Mouse (Mus musculus) ovary, postnatal 10 days (tissue): ENCODE data around the gene Pah.

Experiments used
- DNase-seq: peaks from one replicate; pipeline ENCODE4 v3.0.0; 2022; ENCODE audit warnings: low spot score

Pah gene

DNA sequence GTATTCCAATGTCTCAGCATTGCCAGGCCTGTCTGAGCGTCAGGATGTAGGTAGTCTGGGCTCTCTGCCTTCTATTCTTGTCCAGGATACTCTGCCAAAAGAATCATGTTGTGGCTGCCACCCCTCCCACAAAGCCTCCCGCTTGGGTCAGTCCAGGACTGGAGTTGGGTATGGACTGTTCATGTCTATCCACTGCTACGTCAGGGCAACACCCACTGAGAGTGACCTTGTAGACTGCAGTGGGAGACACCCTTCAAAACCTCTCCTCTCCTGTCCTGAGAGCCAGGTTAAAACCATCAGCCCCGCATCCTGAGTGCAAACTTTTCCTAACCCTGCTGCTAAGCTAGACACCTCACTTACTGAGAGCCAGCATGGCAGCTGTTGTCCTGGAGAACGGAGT, at the start of gene Pah:
Gene Pah, plus strand, starts transcription at position 150 of the 400 bp plus-strand sequence.
- DNase-seq = no peak

DNA sequence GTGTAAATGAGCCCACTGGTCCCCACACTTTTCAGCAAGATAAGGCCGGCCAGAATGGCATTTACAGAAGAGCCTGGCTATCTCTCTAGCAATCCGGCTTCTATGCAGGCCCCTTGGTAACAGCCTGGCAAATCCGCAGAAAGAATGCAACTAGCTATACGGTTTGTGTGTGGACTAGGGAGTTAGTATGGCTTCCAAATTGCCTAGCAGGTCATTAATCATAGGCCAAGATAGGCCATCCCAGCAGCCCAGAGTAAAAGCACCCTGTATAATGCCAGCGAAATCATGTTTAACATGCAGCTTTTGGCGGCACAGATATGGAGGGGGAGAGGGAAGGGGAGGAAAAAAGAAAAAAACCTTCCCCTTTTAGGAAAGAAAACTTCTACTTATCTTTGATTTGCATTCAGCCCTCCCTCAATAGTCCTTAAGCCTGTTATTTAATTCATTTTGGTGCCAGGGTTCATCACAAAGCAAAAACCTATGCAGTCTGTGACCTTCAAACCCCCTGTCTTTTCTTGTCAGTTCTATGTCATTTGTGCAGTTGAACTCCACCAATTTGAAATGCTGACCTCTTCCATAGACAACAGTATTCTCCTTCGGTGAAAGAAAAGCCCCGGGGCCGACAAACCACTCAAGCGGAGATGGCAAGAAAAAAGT, 48.0 kb upstream of the Pah start:
- DNase-seq = no peak

- DNase-seq = no peak
These were observed 46.6 kb upstream of the Pah start for GRCm38 (mm10) chr10:87474971-87475370.

DNA sequence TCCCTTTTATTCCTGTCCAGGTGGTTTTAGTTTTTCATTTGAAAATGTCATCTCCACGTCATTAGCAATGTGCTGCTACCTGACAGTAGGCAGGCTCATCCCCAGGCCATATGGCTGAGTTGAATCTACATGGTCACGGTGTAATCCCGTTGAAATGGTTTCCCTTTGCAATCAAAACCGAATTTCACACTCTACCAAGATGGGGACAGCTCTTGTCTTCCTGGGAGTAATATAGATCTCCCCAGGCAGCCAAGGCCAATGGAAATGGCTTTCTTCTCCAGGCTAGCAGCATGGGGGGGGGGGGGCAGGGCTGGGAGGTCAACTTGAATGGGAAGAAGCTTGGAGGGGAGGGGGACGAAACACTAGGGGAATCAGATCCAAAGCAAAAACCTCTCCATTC, 43.7 kb upstream of the Pah start:
- DNase-seq = no peak

DNA sequence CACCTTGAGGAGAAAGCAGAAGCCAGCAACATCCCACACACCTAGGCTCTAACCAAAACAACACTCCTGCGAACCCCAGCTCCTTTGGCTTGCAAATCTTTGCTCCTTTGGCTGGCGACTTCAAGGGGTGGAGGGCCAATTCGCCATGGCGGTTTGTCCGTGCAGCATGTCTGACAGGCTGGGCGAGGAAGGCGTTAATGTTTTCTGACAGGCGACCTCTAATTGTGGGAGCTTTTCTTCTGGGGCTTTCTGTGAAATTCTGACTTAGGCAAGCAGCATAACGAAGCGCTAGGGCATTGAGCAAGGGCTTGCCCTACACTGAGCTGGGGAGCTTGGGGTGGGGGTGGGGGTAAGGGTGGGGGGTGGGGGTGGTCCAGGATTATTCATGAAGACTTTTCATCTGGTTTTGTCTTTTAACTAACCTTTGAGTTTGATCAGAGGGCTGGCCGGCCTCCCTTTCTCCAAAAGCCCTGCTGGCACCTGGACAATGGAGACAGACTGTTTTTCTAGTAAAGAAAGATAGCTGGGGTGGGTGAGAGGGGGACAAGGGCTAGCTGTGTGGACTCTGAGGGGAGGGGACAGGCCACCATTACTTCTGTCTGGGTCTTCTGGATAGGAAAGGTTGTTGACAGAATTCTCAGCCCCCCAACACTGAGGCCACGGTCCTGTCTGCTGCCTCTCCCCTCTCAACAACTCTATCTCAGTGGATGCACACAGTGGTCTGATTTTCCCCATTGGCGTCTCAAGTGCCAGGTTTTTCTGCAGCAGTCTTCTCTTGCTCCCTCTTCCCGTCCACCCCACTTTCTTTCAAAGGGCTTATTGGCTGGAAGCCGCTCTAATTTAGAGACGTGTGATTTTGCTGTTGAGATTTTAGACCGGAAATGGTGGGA, 36.5 kb upstream of the Pah start:
- DNase-seq = no peak

GRCm38 (mm10) chr10:87485721-87486620, 35.6 kb upstream of the Pah start:
- DNase-seq = no peak

DNA sequence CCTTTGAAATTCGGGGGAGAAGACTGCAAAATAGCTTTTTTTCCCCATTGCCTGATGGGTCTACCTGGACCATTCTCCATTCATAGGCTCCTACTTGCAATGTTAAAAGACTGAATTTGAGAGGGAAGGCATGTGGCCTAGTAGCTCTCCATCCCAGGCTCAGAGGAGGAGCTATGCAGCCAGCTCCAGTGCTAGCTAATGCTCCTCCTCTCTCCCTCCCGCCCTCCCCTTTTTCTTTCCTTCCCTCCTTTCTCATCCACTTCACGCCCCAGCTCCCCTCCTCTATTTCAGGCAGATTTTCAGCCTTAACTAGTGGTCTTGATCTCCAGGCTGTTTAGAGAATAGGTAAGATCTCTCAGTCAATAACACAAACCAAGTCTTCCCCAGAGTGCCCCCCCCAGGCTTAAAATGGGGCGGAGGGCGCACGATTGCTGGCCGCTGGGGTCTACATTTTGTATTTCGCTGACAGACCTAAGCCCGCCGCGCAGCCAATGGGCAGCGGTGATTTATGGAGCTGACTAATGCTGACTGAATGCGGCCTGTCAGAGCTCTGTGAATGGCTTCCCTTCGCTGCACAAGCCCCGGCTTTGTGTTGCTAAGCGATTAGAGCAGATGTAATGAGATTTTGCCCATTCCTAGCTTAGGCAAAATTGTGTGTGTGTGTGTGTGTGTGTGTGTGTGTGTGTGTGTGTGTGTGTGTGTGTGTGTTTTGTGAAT, 33.0 kb upstream of the Pah start:
- no peak for DNase-seq

GRCm38 (mm10) chr10:87489246-87490009, 32.2 kb upstream of the Pah start:
- no peak for DNase-seq

DNA sequence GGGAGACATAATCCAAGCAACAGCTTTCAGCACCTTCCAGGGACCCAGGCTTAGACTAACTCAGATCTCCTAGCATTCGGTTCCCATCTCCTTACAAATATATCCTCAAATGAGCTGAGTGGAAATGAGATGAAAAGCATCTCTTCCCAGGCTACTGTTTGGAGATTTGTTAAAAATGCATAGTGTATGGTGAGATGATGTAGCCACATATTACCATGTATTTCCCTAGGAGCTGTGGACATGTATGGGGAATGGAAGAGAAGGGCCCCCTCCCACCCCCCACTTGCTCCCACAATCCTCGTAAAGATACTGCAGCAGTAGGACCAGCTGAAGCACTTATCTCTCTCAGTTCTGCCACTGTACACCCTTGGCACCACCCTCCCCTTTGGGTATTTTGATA, 31.3 kb upstream of the Pah start:
- DNase-seq = no peak

- DNase-seq = no peak
These were observed 30.0 kb upstream of the Pah start for GRCm38 (mm10) chr10:87491485-87492040.

GRCm38 (mm10) chr10:87492332-87492660, 29.3 kb upstream of the Pah start:
- DNase-seq = no peak

DNA sequence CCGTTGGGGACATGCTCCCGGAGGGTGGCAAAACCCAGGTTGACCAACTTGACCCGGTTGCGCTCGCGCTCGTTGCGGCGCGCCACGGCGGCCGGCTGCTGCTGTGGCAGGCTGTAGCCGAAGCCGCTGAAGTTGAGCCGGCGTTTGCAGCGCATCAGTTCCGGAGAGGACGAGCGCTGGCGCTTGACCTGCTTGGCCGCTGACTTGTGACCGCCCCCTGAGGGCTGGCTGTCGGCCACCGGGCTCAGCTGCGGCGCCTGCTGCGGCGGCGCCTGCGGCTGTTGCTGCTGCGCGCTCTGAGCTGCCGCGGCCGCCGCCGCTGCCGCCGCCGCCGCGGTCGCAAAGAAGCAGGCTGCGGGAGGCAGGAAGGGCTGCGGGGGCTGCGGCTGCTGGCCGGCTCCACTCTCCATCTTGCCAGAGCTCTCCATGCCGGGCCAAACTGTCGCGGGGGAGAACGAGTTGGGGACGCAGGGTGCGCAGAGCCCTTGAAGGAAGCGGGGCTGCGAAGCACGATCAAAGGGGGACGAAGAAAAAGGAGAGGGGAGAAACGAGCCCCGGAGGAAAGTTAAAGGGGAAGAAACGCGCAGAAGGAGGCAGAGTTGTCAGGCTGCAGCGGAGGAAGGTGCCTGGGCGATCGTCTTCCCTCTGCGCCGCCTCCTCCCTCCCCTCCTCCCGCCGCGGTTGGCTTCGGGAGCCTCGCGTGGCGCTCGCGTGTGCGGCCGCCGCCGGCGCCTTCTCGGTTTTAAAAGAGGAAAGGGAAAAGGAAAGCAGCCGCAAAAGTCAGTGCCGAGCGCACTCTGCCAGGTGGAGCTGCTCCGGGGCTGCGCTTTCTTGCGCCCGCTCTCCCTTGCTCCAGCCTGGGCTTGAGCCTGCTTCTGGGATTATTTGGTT, 28.7 kb upstream of the Pah start:
- DNase-seq = peak; percentile 30

- no peak for DNase-seq
These were observed 28.0 kb upstream of the Pah start, which contains the start of gene Ascl1 for GRCm38 (mm10) chr10:87493576-87493975. Gene Ascl1 (minus strand): TSS chr10:87493660.

DNA sequence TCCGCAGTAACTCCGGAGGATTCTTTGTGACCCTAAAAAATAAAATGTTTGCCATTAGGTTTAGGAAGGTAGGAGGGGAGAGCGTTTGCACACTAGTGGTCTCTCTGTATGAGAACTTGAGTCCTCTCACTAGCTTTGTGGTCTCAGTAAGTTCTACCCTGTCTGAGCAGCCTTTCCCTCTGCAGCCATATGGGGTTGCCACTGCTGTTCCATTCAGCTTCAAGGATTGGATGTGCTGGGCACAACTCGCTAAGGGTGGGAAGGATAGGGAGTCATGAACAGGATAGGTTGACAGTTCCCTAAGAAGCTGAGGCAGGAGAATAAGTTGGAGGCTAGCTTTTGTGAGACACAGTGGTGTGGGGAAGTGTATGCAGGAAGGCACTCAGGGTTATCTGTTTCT, 27.4 kb upstream of the Pah start:
- no peak for DNase-seq

DNA sequence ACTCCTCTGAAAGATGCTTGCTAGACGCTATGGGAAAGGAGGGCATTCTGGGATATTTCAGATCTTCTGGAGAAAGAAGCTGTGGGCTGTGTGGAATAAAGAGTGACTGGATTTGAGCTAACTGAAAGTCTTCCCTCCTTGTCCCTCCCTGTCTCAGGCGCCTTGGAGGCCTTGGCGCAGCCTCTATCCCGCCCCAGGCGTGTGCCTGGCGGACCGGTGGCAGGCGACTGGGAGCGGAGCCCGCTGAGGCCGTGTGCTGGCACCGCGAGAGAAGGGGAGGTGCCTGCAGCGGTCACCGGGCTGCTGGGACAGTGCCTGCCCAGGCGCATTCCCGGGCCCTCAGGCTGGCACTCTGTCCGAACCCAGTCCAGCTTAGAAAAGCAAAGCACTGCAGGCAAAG, 27.0 kb upstream of the Pah start:
- no peak for DNase-seq

- no peak for DNase-seq
These were observed 24.5 kb upstream of the Pah start for GRCm38 (mm10) chr10:87497056-87497455.

GRCm38 (mm10) chr10:87500926-87501658, 20.5 kb upstream of the Pah start:
- DNase-seq = no peak

DNA sequence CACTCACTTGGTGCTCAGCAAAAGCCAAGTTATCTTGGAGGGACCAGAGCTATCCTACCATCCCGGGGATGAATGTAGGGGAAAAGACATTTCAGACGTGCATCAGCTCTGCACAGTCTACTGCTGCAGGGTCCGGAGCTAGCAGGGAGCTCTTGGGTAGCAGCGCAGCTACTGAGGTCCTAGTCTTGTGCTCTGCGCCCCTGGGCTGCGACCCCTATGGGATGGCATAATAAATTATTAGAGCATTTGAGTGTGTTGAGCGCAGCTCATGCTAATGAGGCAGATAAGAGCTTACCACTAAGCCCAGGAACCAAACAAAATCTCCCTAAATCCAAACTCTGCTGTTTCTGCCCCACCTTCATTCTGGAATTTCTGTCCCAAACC, 19.9 kb upstream of the Pah start:
- no peak for DNase-seq

- DNase-seq = no peak
These were observed 19.3 kb upstream of the Pah start for GRCm38 (mm10) chr10:87502283-87502682.
